Mouse (Mus musculus) small intestine, adult 2 months (tissue): ENCODE results near the gene Capzb.

Experiments used
- CTCF ChIP-seq: fragments of 200-500 bp; IDR thresholded peaks from 2 replicates; pipeline ENCODE4 v1.5.1; 2012; ENCODE audit warnings: low read depth, mild to moderate bottlenecking, control low read depth, inconsistent platforms, low read length, moderate library complexity, mixed read lengths; ENCODE audit not compliant: insufficient replicate concordance, insufficient read length; ENCODE audit errors: extremely low read depth
- POLR2A ChIP-seq: fragments of 200-500 bp; IDR thresholded peaks from 2 replicates; pipeline ENCODE4 v1.6.1; 2012; ENCODE audit warnings: low read depth, mild to moderate bottlenecking, control low read depth, inconsistent platforms, low read length, moderate library complexity

DNA sequence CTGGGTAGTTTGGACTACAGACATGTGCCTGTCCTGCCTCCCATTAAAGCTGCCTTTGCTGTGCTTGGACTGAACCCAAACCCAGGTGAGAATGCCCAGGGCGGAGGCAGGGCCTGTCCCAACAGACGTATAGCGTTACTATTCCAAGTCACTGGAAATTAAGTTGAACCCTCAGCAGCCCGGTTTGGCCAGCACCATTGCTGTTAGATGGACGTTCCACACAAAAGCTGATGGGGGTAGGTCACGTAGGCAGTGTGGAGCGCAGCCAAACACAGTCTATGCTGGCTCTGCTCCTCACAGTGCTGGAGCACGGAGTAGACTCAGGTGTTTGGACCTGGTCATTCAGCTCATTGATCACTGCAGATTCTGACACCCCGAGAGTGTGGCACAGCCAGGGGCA lies 60.5 kb downstream of the Capzb start:
- TF ChIP-seq CTCF: no peak
- no peak for TF ChIP-seq POLR2A
